Mouse (Mus musculus) right cerebral cortex, postnatal 10 days (tissue): ENCODE data around the gene Eno1.
"Not testable (repeated sequence)": the region's sequence is repeated elsewhere in the genome, so short reads cannot be mapped to it uniquely, and the experiment has no call there.

ENCODE experiments used
- DNase-seq, 2 experiments: peaks; one replicate each; pipeline ENCODE4 v3.0.0; 2021; ENCODE audit warnings: low spot score in 2 of 2

The Eno1 gene

DNA sequence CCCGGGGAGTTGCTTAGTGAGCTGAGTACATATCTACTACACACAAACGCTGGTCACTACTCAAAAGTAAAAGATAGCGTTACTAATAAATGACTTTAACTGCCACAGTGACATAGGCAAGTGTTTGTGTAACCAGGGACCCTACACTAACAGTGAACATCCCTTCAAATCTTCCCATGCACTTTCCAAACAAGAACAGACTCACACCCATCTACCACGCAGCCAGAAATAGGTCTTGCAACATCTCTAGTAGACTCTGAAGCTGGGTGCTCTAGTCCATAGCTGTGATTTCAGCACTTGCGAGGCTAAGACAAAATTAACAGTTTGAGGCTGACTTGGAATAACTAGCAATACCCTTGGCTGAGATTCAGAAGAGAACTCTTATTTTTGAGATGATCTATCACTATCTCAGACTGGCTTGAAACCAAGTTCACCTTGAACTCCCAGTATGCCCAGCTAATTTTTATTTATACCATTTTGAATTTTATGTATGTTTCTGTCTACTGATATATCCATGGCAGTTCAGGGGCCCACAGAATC, 13.3 kb downstream of the Eno1 start:
- DNase-seq: no peak

DNA sequence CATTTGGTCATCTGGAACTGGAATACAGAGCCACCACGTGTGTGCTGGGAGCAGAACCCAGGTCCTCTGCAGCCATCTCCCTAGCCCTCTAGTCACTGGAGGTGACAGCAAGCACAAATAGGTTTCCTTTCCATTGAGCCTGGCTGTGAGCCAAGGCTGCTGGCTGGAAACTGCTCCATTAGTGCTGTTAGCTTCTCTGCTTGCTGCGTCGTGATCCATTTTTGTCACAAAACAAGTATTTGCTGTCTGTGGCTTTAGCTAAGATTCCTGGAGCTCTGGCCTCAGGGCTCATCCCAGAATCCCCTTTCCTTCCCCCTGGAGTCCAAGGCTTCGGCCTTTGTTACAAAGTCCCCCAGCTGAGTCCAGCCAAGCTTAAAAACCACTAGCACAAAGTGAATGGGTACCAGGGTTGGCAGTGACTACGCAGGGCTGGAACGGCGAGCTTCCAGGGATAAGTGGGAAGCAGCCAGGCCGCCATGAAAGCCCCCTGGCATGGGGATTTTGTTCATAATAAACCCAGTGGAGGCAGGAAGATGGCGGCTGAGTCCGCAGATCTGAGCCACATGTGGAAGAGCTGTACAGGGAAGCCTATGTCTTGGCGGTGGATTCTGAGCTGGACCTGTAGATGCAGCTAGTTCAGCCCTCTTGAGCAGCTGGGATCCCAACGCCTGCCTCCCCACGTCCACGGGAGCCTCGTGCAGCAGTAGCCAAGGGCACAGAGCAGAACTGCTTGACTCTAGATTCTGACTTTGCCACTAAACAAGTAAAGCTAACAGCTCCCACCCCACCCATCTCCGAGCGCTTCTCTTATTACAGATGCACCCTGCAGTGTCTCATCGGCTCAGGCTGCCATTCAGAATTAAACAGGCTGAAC, 14.3 kb downstream of the Eno1 start:
- peak; percentile 75 to 76 for DNase-seq

DNA sequence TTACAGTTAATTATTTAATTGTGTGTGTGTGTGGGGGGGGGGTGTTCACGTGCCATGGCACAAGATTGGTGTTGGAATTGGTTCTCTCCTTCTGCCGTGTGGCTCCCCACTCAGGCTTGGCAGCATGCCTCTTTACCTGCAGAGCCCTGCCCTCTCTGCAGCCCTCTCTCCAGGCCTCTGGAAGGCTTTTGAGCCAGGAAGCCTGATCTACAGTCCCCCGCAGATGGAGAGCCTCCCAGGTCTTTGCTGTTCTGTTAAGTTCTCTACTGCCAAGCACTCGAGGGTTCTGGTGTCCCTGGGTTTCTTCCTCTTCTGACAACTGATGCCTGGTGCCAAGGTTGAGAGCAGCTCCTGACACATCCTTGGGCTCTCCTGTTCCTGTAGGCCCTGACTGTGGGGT, 17.9 kb downstream of the Eno1 start:
- no peak for DNase-seq

DNA sequence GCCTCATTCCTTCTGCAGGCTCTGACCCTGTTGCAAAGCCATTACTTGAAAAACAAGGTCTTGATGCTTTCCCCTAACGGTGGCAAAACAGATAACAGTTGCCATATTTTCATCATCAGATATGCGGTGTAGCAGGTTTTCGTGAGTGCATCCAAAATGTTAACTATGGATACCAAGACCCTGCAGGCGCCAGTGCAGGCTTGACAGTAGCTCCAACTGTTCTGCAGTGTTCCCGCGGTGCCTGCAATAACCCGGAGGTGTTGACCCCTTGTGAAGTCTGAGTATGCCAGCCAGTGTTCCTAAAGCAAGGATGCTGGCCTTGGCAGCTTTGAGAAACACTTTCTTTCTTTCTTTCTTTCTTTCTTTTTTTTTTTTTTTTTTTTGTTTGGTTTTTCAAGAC, 18.7 kb downstream of the Eno1 start:
- DNase-seq: no peak

DNA sequence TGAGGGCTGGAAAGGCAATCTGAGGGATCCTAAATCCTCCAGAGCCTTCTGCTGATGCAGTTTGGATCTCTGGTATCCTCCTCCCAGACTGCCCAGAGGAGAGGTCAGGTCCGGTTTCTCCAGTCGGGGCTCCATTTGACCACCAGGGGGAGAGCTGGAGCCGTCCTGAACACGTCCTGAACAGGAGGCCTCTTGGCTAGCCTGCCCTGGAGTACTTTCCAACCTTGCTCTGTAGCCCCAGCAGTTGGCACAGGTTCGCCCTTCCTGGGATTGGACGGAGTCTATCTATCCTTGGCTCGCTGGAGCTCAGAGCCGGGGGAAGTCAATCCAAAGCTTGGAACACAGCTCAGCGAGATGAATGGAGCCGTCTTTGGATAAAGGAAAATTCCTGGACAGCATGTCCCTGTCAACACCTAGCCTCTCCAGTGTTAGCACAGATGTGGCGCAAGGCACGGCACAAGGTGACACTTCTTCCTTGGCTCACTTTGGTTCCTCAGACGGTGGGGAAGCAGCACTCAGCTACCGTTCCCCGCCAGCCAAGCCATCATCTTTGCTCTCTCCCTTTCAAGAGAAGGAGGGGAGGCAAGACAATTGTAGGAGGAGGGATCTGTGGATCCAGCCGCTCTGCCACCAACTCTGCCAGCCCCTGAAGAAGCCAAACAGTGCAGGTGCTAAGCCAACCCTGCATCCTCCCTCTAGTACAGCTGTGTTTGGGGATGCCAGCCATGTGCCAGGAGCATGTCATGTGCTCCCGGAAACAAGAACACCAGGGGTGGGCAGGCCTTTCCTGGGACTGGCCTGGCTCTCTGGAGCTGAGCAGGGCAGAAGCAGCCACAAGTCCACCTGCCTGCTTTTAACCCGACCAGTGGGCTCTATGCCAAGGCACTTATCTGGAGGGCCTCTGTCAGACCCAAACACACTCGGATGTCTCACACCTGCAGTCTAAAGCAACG, 21.0 kb downstream of the Eno1 start:
- peak; percentile 83 to 87 for DNase-seq

DNA sequence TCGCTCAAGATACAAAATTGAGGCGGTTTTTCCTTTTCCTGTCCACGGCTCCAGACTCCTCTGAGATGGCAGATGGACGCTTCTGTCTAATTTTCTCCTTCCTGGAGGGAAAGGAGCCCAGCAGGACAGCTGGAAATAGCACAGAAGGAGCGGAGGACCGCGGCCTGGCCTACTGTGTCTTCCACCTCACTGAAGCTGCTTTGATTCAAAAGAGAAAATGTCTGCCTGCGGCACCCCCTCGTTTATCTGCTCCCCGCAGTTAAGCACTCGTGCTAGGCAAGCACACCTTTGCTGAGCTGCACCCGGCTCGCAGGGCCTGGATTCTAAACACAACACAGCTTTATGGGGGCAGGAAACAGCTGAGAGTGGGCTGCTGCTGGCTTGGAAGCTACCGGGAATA, 21.9 kb downstream of the Eno1 start:
- no peak for DNase-seq

DNA sequence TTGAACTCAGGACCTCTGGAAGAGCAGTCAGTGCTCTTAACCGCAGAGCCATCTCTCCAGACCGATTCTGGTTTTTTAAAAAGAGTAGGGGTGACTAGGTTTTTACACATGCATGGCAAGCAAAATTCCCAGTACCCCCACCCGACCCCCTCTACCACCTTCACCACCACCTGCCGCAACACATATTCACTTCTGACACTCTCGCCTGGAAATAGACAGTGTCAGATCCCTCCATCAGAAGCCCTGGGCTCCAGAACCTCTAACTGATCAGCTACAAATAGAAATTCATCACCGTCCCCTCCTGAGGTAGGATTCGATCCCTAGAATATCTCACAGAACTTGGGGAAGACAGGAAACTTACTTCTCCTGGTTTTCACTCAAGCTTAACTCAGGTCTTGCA, 23.1 kb downstream of the Eno1 start:
- no peak for DNase-seq

DNA sequence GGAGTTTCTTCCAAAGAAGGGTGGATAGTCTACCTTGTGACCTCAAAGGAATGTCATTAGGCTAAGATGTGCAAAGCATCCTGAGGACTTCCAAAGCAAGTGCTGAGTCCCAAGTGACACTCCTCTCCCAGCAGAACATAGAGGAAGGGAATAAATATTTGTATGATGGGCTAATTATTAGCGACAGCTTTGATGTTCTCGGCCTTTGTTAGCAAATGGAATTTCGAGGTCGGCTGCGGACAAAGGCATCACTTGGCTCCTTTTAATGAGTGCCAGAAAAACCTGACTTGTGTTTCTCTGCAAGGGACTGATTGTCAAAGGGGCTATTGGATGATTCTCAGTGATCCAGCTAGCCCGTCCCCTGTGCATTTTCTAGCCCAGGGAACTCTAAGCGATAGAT, 23.6 kb downstream of the Eno1 start:
- DNase-seq: no peak

DNA sequence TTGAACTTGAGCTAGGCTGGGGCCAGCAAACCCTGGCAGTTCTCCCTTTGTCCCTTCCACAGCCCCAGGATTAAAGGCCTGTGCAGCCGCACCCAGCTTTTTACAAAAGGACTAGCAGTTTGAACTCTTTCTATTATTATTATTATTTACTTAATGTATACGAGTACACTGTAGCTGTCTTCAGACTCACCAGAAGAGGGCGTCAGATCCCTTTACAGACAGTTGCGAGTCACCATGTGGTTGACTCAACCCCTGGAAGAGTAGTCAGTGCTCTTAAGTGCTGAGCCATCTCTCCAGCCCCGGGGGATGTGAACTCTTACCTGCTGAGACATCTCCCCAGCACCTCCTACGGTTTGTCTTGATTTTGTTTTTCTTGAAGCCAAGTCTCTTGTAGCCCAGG, 24.2 kb downstream of the Eno1 start:
- DNase-seq: no peak

DNA sequence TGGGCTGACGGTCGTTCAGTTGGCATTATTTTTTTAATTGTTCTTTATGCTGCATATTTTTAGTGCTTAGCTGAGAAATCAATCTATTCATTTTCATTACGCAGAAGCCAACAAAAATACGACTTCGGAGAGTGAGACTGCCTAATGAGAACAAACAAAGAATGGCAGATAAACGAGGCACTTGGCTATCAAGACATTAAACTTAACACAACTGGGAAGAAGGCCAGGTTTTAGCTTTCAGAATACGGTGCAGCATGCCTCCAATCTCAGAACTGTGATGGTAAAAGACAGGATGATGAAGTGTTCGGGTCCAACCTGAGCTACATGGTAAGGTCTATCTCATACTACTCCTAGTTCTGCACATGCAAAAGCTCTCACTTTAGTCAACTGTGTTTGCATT, 25.8 kb downstream of the Eno1 start:
- no peak for DNase-seq

DNA sequence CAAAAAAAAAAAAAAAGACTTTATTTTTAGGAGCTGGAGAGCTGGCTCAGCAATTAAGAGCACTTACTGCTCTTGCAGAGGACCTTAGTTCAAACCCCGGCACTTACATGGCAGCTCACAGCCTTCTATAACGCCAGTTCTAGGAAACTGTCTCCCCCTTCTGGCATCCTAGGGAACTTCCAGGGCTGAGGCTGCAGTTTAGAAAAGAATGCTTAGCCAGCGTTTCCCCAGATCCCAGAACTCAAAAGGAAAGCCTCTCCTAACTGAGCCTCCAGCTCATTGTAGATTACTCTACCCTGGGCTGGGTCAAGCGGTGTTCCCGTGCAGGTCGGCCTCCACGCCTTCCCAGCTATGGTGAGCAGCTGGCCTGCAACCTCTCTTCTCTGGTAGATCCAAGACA, 28.4 kb downstream of the Eno1 start:
- DNase-seq: no peak

DNA sequence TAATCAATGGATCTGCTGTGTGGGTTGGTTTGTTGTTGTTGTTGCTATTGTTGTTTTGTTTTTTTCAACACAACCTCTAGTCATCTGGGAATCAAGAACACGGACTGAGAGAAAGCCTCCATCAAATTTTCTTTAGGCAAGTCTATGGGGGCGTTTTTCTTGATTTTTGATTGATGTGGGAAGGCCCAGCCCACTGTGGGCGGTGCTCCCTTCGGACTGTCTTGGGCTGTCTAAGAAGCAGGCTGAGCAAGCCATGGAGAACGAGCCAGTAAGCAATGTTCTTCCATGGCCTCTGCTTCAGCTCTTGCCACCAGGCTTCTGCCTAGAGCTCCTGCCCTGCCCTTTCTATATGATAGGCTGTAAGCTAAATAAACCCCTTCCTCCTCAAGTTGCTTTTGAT, 28.9 kb downstream of the Eno1 start:
- DNase-seq: no peak

DNA sequence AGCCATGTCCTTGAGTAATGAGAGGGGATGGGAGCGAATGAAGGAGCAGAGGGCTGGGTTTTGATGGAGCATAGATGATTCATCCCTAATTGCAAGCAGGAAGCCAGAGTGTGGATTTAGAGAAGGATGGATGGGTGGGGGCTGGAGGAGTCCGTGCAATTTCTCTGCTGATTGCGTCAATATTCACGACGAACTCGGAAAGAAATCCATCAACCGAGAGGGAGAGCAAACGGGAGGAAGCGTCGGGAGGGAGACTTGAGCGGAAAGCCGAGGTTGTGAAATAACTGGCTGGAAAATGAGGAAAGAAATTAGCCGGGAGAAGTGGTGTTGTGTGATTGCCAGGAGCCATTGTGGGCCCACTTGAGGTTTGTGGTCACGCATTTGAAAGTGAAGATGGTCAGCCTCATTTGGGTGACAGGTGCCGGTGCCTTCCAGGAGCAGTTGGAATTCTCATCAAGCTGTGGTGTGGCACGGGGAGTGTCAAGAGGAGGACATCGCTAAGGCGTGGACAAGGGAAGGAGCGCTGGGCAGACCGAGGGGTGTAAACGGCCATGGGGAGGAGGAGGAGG, 30.2 kb downstream of the Eno1 start:
- no peak for DNase-seq

DNA sequence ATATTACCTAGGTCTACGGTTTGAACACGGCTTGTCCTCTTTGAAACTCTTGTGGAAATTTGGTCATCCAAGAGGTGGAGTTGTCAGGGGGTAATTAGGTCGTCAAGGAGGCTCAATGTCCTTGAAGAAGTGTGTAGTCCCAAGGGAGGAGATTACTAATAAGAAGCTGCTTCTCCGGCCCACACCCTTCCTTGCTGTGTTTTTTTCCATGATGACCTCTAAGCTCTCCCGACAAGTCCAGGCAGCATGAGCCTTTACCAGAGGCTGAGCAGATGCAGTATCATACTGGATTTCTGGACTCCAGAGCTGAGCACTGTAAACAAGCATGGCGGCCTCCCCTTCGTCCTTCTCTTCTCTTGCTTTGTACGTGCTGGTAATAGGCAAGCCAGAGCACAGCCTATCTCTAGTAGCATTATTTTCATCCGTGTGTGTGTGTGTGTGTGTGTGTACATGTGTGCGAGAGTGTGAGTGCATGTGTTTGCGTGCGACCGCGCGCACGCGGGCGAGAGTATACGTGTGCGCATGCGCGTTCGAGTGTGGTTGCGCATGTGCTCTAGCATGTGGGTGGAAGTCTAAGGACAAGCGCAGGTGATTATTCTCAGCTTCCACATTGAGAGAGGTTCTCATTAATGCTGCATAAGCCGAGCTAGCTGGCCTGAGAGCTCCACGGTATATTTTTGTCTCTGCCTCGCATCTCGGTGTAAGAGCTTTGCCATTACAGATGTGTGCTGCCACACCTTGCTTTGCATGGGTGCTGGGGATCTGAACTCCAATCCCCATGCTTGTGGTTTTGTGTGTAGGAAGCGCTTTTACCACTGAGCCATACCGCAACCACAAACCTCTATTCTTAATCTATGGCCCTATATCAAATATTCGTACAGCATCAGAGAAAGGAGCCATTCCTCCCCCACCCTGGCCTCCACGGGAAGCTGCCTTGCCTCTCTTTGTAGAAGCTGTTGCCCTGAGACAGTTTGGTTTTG, 32.4 kb downstream of the Eno1 start:
- no peak for DNase-seq

DNA sequence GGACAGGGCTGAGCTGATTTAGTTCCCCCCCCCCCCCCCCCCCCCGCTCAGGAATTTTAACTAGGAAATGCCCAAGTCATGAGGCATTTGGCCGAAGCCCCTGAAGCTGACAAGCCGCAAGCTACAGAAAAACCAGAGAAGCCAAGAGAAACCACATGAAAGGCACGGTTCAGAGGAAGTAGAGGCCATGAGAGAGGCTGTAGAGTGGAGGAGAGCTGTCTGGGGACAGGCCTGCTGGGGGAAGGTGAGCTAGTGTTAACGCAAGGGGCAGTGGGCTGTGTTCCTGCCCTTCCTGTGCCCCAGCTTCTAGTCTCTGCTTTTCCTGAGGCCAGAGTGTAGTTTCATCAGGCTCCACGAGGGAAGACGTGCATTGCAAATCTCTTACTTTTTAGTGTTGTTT, 33.2 kb downstream of the Eno1 start:
- DNase-seq: no peak

DNA sequence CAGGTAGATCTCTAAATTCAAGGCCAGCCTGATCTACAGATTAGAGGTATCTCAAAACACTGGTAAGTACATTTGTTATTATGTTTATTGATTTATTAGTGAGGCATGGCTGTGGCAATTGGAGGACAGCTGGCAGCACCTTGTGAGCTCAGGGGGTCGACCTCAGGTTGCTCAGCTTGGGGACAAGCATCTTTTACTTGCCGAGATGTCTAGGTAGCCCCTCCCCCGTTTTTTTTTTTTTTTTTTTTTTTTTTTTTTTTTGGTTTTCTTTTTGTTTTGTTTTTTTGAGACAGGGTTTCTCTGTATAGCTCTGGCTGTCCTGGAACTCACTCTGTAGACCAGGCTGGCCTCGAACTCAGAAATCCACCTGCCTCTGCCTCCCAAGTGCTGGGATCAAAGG, 34.2 kb downstream of the Eno1 start:
- not testable (repeated sequence) for DNase-seq

DNA sequence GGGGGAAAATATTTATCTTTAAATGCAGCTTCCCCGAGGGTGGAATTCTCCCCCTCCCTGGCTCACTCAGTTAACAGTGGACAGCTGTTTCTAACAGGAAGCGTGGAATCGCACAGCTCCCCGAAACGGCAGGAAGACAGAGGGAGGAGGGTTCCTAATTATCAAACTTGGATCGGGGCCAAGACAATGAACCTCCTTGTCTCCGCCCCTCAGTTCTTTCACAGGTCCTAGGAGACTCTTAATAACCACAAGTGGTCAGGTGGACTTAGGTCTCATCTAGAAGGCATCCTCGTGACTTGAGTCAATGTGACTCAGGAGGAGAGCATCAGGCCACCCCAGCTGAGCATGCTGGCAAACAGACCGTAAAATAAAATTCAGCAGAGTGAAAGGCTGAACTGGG, 36.2 kb downstream of the Eno1 start:
- DNase-seq: no peak

DNA sequence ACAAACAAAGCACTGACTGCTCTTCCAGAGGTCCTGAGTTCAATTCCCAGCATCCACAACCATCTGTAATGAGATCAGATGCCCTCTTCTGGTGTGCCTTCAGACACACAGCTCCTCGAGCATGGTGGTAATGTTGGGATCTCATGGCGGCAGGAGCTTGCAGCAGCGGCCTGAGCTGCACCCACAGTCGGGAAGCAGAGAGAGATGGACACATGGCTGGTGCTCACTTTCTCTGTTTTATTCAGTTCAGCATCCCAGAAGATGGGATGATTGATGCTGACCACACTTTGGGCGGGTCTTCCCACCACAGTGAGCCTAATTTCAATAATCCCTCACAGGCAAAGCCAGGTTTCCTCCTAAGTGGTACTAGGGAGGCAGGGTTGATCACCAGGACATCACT, 39.0 kb downstream of the Eno1 start:
- no peak for DNase-seq

DNA sequence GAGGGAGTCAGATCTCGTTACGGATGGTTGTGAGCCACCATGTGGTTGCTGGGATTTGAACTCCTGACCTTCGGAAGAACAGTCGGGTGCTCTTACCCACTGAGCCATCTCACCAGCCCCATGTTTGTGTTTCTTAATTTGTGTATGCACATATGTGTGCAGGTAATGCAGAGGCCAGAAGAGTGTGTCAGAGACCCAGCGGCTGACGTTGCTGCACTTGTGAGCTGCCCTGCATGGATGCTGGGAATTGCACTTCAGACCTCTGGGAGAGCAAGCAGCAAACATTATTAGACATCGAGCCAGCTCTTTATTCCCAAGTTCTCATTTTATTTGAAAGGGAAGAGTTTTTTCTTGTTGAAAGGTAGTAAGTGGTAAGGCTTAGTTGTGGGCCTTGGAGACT, 42.8 kb downstream of the Eno1 start:
- not testable (repeated sequence) for DNase-seq

DNA sequence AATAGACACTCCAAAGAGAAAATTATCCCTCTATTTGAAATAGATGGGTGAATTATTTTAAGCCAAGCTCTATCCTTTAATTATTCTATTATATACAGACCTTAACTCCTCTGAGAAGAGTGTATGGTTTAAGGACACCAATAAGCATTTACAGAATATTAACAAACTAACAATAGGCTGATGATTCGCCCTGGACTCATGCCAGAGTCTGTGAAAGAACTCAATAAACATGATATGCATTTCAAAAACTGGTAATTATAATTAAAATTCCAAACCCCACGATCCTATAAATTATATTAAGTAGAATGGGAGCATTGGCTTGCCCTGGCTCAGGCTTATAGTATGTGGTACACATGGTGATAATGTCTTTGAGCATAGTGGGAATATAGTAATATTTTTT, 43.5 kb downstream of the Eno1 start:
- no peak for DNase-seq

DNA sequence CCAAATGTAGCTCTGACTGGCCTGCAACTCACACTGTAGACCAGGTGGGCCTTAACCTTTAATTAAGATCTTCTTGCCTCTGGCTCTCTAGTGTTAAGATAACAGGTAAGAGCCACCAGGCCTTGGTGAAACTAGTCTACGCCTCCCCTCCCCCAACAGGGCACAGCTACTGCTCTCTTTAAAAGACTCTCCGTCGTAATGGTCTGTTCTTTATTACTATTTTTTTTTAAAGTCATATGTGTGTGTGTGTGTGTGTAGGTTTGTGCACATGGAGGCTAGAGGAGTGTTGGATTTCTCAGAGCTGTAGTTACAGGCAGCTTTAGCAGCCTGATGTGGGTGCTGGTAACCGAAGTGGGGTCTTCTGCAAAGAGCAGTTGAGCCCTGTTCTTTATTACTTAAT, 43.9 kb downstream of the Eno1 start:
- DNase-seq: no peak
